Mouse (Mus musculus) heart, adult 18-20 months (tissue): ENCODE results near the gene Cacng5. TPM values are rescaled to one million over a fixed set of nuclear protein-coding genes. Genes with fewer than 3 reads are reported as not detected.
A peak's percentile ranks its signal among the peaks of the same experiment; 100 is the strongest.

ENCODE experiments used
- DNase-seq, 2 experiments: peaks; one replicate each; pipeline ENCODE4 v3.0.0; 2021 to 2022; ENCODE audit warnings: mixed read lengths in 1 of 2
- long read RNA-seq, 2 experiments: library from polyadenylated mRNA; stranded (forward); transcript quantifications; one replicate each; pipeline ENCODE4 v2.0.0; 2021
- total RNA-seq, 2 experiments: library from RNA; stranded (reverse); gene quantifications; 2 replicates each; pipeline ENCODE4 v1.2.3; 2021

Cacng5 gene
- not detected for total RNA-seq
- long read RNA-seq, experiment 1: 0 reads
- long read RNA-seq, experiment 2: 0 reads

GRCm38 (mm10) chr11:107914634-107915226 is at the start of gene Cacng5:
Cacng5 (minus strand) TSS chr11:107915055.
- DNase-seq: no peak

GRCm38 (mm10) chr11:107957566-107958350 is 42.9 kb upstream of the Cacng5 start:
- DNase-seq: no peak

- no peak for DNase-seq
Measured at GRCm38 (mm10) chr11:107955191-107956062, 40.6 kb upstream of the Cacng5 start.

- DNase-seq: peak; percentile 57 to 63
Measured at GRCm38 (mm10) chr11:107951431-107951830, 36.6 kb upstream of the Cacng5 start.

- DNase-seq: no peak
Measured at GRCm38 (mm10) chr11:107950658-107951057, 35.8 kb upstream of the Cacng5 start.

- DNase-seq: peak; percentile 50 to 63
Measured at GRCm38 (mm10) chr11:107950211-107950610, 35.4 kb upstream of the Cacng5 start.

- no peak for DNase-seq
Measured at GRCm38 (mm10) chr11:107947951-107948350, 33.1 kb upstream of the Cacng5 start.

- no peak for DNase-seq
Measured at GRCm38 (mm10) chr11:107946823-107947222, 32.0 kb upstream of the Cacng5 start.

- no peak for DNase-seq
Measured at GRCm38 (mm10) chr11:107936929-107937328, 22.1 kb upstream of the Cacng5 start.

GRCm38 (mm10) chr11:107931721-107932120 is 16.9 kb upstream of the Cacng5 start:
- no peak for DNase-seq

GRCm38 (mm10) chr11:107931288-107931687 is 16.4 kb upstream of the Cacng5 start:
- no peak for DNase-seq

- DNase-seq: no peak
Measured at GRCm38 (mm10) chr11:107929712-107930111, 14.9 kb upstream of the Cacng5 start.

GRCm38 (mm10) chr11:107919852-107920508 is 5.1 kb upstream of the Cacng5 start:
- DNase-seq: peak in 1 of 2 experiments; percentile 13

GRCm38 (mm10) chr11:107917721-107918235 is 2.9 kb upstream of the Cacng5 start:
- no peak for DNase-seq

GRCm38 (mm10) chr11:107913317-107913716 is 1.5 kb downstream of the Cacng5 start:
- no peak for DNase-seq

- DNase-seq: no peak
Measured at GRCm38 (mm10) chr11:107905364-107905763, 9.5 kb downstream of the Cacng5 start.

GRCm38 (mm10) chr11:107903966-107904605 is 10.8 kb downstream of the Cacng5 start:
- DNase-seq: peak; percentile 44 to 62

GRCm38 (mm10) chr11:107900470-107900869 is 14.4 kb downstream of the Cacng5 start:
- no peak for DNase-seq

GRCm38 (mm10) chr11:107898698-107899097 is 16.2 kb downstream of the Cacng5 start:
- no peak for DNase-seq

- DNase-seq: no peak
Measured at GRCm38 (mm10) chr11:107895635-107896034, 19.2 kb downstream of the Cacng5 start.

GRCm38 (mm10) chr11:107891377-107891776 is 23.5 kb downstream of the Cacng5 start:
- no peak for DNase-seq
